Mouse (Mus musculus): ENCODE measurements around the gene Six2.
A peak's percentile ranks its signal among the peaks of the same experiment; 100 is the strongest.
"Not testable (repeated sequence)": the region's sequence is repeated elsewhere in the genome, so short reads cannot be mapped to it uniquely, and the experiment has no call there.

The Six2 gene

GRCm38 (mm10) chr17:85690323-85690968, 2.4 kb upstream of the Six2 start:
- DNase-seq (ENCODE audit: low spot score in 2 of 2) = no peak

- no peak for DNase-seq (ENCODE audit: low spot score in 2 of 2)
These were observed 1.8 kb upstream of the Six2 start for GRCm38 (mm10) chr17:85689807-85690319.

GRCm38 (mm10) chr17:85688911-85689806, 1.1 kb upstream of the Six2 start:
- no peak for DNase-seq (ENCODE audit: low spot score in 2 of 2)

GRCm38 (mm10) chr17:85687421-85688235, 446 bp downstream of the Six2 start:
- no peak for DNase-seq (ENCODE audit: low spot score in 2 of 2)

GRCm38 (mm10) chr17:85686476-85687420, 1.3 kb downstream of the Six2 start:
- no peak for DNase-seq (ENCODE audit: low spot score in 2 of 2)

GRCm38 (mm10) chr17:85685689-85686281, 2.3 kb downstream of the Six2 start:
- DNase-seq (ENCODE audit: low spot score in 2 of 2) = no peak

GRCm38 (mm10) chr17:85684841-85685688, 3.0 kb downstream of the Six2 start:
- DNase-seq (ENCODE audit: low spot score in 2 of 2) = no peak

- not testable (repeated sequence) for DNase-seq (ENCODE audit: low spot score in 2 of 2)
These were observed 3.6 kb downstream of the Six2 start for GRCm38 (mm10) chr17:85684436-85684835.

GRCm38 (mm10) chr17:85683984-85684307, 4.1 kb downstream of the Six2 start:
- no peak for DNase-seq (ENCODE audit: low spot score in 2 of 2)

GRCm38 (mm10) chr17:85683111-85683983, 4.7 kb downstream of the Six2 start:
- DNase-seq (ENCODE audit: low spot score in 2 of 2) = no peak

- no peak for DNase-seq (ENCODE audit: low spot score in 2 of 2)
These were observed 5.8 kb downstream of the Six2 start for GRCm38 (mm10) chr17:85682181-85682710.

- DNase-seq (ENCODE audit: low spot score in 2 of 2) = no peak
These were observed 6.3 kb downstream of the Six2 start for GRCm38 (mm10) chr17:85681741-85682140.

- DNase-seq (ENCODE audit: low spot score in 2 of 2) = no peak
These were observed 7.1 kb downstream of the Six2 start for GRCm38 (mm10) chr17:85680851-85681550.

- DNase-seq (ENCODE audit: low spot score in 2 of 2) = no peak
These were observed 7.8 kb downstream of the Six2 start for GRCm38 (mm10) chr17:85680116-85680850.

- DNase-seq (ENCODE audit: low spot score in 2 of 2) = no peak
These were observed 8.4 kb downstream of the Six2 start for GRCm38 (mm10) chr17:85679651-85680050.

GRCm38 (mm10) chr17:85664618-85665320, 23.3 kb downstream of the Six2 start:
- peak; percentile 73 to 79 for DNase-seq (ENCODE audit: low spot score in 2 of 2)

All from right cerebral cortex, adult 2 months (tissue).